Mouse (Mus musculus): ENCODE measurements around the gene Trappc10.

The Trappc10 gene

DNA sequence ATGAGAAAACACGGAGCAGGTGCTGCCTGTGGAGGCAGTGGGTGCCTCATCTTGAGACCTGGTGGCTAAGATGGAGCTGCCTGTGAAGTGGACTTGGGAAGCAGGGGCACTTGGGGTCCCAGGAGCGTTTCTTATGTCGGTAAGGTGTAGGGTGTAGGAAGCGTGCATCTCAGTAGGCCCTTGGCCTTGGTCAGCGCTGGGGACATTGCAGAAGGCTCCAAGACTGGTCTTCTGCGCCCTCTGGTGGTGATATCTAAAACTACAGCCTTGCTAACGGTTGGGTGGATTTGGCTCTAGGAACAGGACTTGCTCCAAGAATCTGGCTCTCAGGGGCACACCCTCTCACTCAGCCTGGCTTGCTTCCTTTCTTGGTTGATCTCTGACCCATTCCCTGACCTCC lies 84.5 kb downstream of the Trappc10 start:
- DNase-seq (ENCODE audit: low spot score) = peak; percentile 89

DNA sequence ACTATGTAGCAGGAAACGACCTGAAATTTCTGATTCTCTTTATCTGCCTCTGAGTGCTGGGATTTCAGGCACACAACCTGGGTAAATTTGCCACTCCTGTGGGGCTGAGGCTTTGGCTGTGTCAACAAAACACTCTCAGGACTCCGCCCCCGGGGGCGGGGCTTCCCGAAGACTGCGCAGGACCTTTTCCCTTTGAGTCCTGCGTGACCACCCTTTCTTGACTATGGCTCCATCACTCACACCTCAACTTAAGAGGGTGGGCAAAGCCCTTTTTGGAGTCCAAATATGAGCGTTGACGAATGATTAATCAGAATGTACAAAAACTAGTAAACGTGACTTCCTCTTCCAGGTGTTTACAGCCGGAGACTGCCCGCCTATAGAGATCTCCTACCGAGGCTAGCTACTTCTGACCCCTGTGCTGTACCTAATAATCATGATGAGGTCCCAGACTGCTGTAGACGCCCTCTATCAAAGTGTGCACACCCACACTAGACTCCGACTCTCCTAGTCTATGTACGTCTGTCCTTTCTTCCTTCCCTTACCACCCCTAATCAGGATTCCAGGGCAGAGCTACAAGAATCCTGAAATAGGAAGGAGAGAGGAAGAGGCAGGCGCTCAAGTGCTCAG lies 85.1 kb downstream of the Trappc10 start:
- DNase-seq (ENCODE audit: low spot score) = peak; percentile 69

DNA sequence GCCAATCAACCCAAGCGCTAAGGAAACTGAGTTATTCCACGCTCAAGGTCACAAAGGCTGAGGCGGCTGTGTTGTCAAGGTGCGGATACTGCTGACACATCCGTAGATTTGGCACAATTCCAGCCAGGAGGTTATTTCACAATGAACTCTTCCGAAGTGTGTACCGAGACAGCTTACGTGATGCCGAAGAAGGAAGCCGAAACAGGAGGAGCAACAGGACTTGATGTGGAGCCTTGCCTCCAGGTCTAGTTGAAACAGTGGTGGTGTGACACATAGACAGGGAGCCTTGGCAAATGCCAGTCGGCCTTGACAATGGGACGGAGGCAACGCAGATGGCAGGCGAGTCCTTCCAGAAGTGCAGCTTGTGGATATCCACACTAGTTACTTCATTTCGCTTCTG lies 86.4 kb downstream of the Trappc10 start:
- no peak for DNase-seq (ENCODE audit: low spot score)

DNA sequence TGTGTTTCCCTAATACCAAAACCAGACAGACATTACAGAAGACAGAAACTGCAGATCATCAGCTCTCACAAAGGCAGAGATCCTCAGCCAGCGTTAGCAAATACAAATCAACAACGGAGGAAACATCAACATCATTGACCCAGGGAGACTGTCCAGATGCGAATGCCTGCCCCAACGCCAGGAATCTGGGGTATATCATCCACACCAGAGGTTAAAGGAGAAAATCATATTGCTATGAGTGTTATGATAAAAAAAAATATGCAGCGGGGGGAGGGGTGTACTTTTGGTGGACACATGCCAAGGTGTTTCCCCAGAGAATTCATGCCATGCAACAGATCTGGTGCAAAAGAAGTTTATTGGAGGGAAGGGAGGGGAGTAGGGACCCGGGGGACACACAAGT lies 87.5 kb downstream of the Trappc10 start:
- no peak for DNase-seq (ENCODE audit: low spot score)

DNA sequence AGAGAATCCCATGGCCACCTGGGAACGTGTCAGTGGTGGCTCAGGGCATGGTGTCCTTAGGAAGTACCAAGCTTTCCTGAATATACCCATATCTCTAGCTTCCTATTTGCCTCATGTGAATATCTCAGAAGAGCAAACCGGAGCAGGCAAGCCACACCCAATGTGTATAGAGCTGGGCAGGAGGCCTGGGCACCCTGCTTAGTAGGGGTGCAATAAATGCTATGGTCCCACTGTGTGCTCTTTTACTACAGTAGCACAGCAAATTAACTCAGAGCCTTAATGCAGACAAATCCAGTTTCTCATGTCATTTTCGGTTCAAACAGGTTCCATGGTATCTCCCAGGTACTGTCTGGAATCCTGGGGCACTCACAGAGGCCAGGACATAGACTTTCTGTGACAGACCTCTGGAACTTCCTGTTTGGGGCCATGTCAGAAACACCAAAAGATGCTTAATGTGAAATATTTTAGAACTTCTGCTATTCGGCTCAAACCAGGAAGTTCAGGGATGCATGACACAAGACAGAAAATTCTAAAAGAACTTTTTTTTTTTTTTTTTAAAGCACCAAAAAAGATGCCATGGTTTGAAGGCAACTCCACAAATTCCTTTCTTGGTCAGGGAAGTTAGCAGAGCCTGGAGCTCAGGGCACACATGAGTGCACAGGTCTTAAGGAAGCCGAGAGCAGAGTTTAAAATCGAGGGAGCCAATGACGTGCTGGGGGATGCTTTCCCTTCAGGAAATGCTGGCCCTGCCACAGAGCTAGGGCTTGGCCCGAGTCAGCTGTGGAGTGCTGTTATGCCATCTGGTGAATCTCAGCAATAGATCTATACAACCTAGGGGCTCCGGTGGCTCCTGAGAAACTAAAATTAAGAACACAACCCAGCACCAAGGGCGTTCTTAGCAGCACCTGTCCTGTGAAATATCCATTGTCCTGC lies 95.3 kb downstream of the Trappc10 start:
- DNase-seq (ENCODE audit: low spot score) = no peak

DNA sequence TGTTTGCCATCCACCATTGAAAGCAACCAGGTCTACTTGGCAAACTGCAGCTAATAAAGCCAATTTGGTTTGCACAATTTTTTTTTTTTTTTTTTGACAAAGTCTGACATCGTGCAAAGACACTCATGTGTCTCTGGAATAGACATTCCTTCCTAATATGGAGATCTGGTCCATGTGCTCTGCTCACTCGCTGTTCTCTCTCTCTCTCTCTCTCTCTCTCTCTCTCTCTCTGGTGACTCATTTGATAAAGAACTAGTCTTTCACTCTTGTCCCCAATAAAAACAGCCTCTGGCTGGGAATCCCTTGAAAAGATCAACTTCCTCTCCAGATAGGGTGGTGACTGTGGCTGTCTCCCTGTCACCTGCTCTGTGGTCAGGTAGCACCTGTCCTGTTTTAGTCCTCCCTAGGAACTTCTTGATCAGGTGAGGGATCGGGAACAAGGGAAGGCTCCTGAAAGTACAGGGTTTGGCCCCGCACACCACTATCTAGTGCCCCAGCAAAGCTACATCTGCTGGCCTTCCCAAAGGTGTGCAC lies 96.5 kb downstream of the Trappc10 start:
- no peak for DNase-seq (ENCODE audit: low spot score)

DNA sequence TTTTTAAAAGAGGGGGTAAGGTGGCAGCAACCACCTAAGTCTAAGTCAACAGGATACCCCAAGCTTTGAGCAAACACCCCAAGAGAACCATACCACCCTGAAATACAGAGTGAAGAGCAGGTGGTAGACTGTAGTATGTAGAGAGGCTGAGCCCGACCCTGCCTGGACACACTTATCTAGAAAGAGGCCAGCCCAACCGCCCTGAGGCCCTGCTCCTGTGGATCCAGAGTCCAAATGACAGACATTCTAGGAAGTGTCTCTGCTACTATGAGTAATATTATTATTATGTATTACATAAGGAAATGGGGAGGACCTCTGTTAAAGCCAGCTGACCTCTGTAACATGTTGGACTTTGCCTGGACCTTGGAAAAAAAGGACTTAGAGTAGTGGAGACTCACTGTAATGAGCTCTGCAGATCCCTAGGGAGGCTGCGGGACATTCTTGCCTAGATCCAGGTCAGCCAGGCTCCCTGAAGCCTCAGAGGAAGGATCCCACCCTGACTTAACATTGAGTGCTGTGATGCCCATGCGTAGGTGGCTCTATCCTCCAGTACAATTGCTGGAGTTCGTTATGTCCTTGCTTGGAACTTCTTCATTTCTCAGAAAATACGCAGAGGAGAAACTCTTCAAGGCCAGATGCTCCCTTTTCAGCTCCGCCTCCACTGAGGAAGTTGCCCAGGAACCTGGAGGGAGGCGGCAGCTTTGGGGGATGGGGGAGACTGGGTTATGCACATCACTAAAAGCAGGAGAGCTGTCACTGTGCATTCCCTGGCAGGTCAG lies 100.5 kb downstream of the Trappc10 start:
- DNase-seq (ENCODE audit: low spot score) = no peak

DNA sequence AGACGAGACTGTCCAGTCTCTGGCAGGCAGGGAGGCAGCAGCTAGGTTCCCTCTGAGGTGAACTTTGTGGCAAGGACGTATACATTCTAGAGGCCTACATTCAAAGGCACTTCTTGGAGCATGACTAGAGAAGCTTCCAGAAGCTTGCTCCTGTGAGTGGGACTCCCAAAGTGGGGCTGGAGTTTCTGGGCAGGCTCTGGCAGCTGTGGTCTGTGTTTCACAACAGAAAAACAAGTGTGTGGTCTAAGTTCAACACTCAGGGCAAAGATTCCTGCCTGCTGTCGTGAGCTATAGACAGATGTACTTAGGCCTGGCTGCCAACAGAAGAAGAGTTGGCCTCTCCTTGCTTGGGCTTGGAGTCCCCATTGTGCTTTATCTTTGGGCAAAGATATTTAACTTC lies 103.6 kb downstream of the Trappc10 start:
- DNase-seq (ENCODE audit: low spot score) = no peak

DNA sequence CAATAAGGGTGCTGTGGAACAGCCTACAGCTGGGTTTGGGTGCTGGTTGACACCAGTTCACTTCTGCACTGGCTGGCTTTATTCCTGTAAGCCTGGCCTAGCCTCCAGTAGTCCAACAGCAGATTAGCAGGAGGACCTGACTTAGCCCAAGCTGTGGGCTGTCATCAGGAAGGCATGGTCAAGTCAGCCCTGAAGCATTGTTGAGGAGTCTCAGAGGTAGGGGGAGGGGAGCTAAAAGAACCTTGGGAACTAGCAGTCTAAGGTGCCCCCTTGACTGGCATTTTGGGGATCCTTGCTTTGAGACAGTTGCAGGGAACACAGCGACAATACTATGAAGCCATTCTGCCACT lies 104.2 kb downstream of the Trappc10 start:
- no peak for DNase-seq (ENCODE audit: low spot score)

DNA sequence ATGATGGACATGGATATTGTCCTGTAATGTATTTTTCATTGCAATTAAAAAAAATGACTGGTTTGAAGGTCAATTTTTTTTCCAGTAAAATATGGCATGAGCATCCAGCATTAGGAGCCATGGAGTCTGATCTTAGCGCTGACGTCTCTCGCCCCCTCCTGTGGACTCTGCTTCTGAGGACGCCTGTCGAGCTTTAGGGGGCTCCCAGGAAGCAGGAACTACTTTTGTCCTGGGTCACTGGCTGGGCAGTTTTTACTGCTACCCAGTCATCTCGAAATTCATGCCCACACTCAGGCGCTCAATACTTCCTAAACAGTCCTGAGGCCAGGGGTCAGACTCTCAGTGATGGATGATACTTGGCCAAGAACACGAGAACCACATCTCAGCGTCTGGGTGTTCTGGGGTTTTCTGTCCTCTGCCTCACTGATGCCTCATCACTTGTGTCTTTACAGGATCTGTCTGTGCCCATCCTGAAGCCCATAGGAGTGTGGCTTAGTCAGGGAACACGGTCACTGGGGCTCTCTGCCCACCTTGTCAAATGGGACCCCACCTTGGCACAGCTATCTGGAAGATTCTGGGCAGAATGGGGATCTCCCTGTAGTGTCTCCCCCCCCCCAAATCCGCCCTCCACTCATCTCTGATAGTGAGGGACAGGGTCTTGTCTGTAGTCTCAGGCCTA lies 104.7 kb downstream of the Trappc10 start:
- DNase-seq (ENCODE audit: low spot score) = no peak

DNA sequence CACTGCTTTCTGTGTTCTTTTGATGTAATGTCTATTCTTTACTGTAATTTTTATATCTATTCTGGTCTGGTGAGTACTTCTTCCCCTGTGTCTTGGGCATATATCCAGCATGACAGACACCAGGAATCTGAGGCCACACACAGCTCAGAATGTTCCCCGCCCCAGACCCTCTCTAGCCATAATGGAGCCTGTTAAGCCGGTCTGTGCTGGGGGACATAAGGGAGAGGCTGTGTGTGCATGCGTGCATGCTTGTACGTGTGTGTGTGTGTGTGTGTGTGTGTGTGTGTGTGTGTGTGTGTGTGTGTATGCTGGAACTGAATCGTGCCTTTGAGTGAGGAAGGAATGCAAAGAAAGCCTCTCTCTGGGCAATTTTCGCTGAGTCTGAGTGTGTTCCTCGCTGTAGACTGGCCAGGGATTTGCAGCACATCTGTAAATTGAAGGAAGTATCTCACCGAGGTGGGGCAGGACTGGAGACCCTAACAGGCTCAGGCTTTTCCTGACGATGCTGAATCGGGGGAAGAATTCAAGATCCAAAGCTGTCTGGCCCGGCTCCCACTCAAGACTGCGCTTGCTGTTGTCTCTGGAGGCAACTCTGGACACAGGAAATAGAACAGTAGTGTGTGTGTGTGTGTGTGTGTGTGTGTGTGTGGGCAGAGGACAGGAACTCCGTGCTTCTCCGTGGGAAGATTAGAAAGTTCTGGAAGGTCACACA lies 105.5 kb downstream of the Trappc10 start:
- peak; percentile 25 for DNase-seq (ENCODE audit: low spot score)

DNA sequence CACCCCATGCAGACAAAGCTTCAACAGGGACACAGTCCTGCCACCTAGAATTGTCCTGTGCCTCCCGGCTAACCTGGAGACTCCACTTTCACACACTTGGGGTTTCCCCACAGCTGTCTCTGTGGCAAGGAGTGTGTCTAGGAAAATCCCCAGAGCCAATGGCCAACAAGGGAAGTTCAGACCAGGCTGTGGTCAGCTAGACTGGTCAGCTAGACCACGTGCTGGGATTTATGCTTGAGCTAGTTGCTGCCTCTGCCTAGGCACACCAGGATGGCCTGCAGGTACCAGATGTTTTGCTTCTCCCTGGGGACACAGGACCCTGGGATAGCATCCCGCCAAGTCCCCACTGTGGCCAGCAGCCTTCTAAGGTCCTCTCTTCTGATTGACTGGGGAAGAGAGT lies 107.2 kb downstream of the Trappc10 start:
- DNase-seq (ENCODE audit: low spot score) = no peak
